ENCODE assay signal across 8 mouse cellular contexts in the genomic region with DNA sequence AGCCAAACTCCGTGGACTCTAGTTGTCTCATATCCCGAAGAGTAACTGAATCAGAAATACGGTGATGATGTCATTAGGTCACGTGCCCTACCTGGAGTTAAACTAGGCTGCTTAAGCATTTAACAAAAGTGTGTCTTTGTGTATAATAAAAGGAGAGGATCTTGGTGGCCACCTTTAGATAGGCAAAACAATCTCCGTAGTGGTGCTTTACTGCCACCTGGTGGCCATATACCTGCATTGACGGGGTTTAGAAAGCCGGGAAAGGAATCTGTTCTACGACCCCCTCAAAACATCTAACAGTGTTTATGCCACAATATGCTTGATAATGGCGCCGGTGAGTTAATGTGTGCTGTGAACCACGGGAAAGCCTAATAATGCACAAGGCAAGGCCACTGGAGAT.
DNase-seq lines count a peak whose midpoint lies in the region.

No protein-coding gene starts in this region.

- intact Hi-C loops in heart, postnatal 14 days (cut with DNase I) = loop anchor here (2.0 to 10.0 kb wide), 4 partner anchors 212 to 1134 kb away; partner anchors contain the start of gene Cdh13
- intact Hi-C loops in left cerebral cortex, postnatal 25 days (cut with DNase I) = loop anchor here (10.0 kb wide), 2 partner anchors 780 to 1430 kb away; partner anchors contain the start of gene Cdh13

- DNase-seq in spleen, postnatal 10 days (ENCODE audit: low spot score in 2 of 2) = peak; percentile 4 to 29
- DNase-seq in spleen, postnatal 36 days (ENCODE audit: low spot score in 2 of 2) = no peak
- peak; percentile 42 for DNase-seq in adrenal gland, adult 2 months
- peak; percentile 75 to 79 for DNase-seq in cerebellum, postnatal 10 days
- peak; percentile 40 to 70 for DNase-seq in heart, postnatal 14 days
- peak; percentile 49 to 67 for DNase-seq in left cerebral cortex, postnatal 25 days (ENCODE audit: low spot score in 2 of 2)
- peak; percentile 26 for DNase-seq in ovary, postnatal 36 days (ENCODE audit: low spot score)
- DNase-seq in natural killer cell, adult 2 months (ENCODE audit: low spot score in 2 of 2) = no peak

Comparison
In these comparisons a context has a peak if more than half of its experiments do, and no peak if none do; other contexts are left out.
1. DNase-seq: peak in spleen, postnatal 10 days (2 of 2), adrenal gland, adult 2 months (single experiment), cerebellum, postnatal 10 days (2 of 2), heart, postnatal 14 days (2 of 2), left cerebral cortex, postnatal 25 days (2 of 2) and ovary, postnatal 36 days (single experiment); none in spleen, postnatal 36 days (0 of 2) and natural killer cell, adult 2 months (0 of 2).